Mouse (Mus musculus): ENCODE results near the gene Serpinb8. TPM values are rescaled to one million over a fixed set of nuclear protein-coding genes. Genes with fewer than 3 reads are reported as not detected.

The Serpinb8 gene
- polyA plus RNA-seq, 1 experiment, result 0.53 TPM

GRCm38 (mm10) chr1:107642457-107643118, 52.8 kb downstream of the Serpinb8 start:
- Histone ChIP-seq H3K36me3 (ENCODE audit: control insufficient read depth, insufficient read depth, low read length) (no peaks in the 10 kb centered on the region), H3K4me1 (ENCODE audit: control insufficient read depth, insufficient read depth, insufficient read length, low read length) (no peaks in the 10 kb centered on the region), H3K4me3 (ENCODE audit: low read depth, low read length) (no peak overlapping the region), H3K27me3 (ENCODE audit: control insufficient read depth, insufficient read depth, low read length) (no peaks in the 10 kb centered on the region), H3K27ac (ENCODE audit: insufficient read depth, low read depth, low read length) (no peak overlapping the region)
- 82% methylated on average over 2 of the region's 2 CpGs for WGBS
- TF ChIP-seq POLR2A (IDR thresholded peaks at IDR 0.05; ENCODE audit: low read depth, low read length) (no peak), CTCF (IDR thresholded peaks at IDR 0.05; ENCODE audit: extremely low read depth, insufficient read length, insufficient replicate concordance, low read depth, low read length) (no peak)

GRCm38 (mm10) chr1:107645086-107645485, 55.3 kb downstream of the Serpinb8 start:
- H3K4me1 ChIP-seq (ENCODE audit: control insufficient read depth, insufficient read depth, insufficient read length, low read length), result no peaks in the 10 kb centered on the region
- no peaks in the 10 kb centered on the region for H3K27me3 ChIP-seq (ENCODE audit: control insufficient read depth, insufficient read depth, low read length)
- H3K4me3 ChIP-seq (ENCODE audit: low read depth, low read length), result no peak overlapping the region
- H3K27ac ChIP-seq (ENCODE audit: insufficient read depth, low read depth, low read length), result no peak overlapping the region
- WGBS, result 14% methylated on average over 6 of the region's 6 CpGs
- TF ChIP-seq CTCF (IDR thresholded peaks at IDR 0.05; ENCODE audit: extremely low read depth, insufficient read length, insufficient replicate concordance, low read depth, low read length) (no peak), POLR2A (IDR thresholded peaks at IDR 0.05; ENCODE audit: low read depth, low read length) (no peak)
- no peaks in the 10 kb centered on the region for H3K36me3 ChIP-seq (ENCODE audit: control insufficient read depth, insufficient read depth, low read length)

GRCm38 (mm10) chr1:107657689-107658088, 67.9 kb downstream of the Serpinb8 start:
- no peaks in the 10 kb centered on the region for H3K4me1 ChIP-seq (ENCODE audit: control insufficient read depth, insufficient read depth, insufficient read length, low read length)
- no peaks in the 10 kb centered on the region for H3K36me3 ChIP-seq (ENCODE audit: control insufficient read depth, insufficient read depth, low read length)
- no peak overlapping the region for H3K27ac ChIP-seq (ENCODE audit: insufficient read depth, low read depth, low read length)
- TF ChIP-seq POLR2A (IDR thresholded peaks at IDR 0.05; ENCODE audit: low read depth, low read length) (no peak), CTCF (IDR thresholded peaks at IDR 0.05; ENCODE audit: extremely low read depth, insufficient read length, insufficient replicate concordance, low read depth, low read length) (no peak)
- WGBS, result 24% methylated on average over 2 of the region's 2 CpGs
- no peak overlapping the region for H3K4me3 ChIP-seq (ENCODE audit: low read depth, low read length)
- H3K27me3 ChIP-seq (ENCODE audit: control insufficient read depth, insufficient read depth, low read length), result no peaks in the 10 kb centered on the region

Other genes starting within 250 kb of the Serpinb8 start
- not detected in 2 replicates for gene Serpinb11, start 228.8 kb upstream of the Serpinb8 start, polyA plus RNA-seq (2012; rRNA removed)
- not detected in 2 replicates for gene Serpinb7, start 190.4 kb upstream of the Serpinb8 start, polyA plus RNA-seq (2012; rRNA removed)
- 0.05 TPM in 2 replicates for gene Serpinb2, start 78.6 kb upstream of the Serpinb8 start, polyA plus RNA-seq (2012; rRNA removed)

Data from small intestine, adult 2 months (tissue).